Mouse (Mus musculus): ENCODE results near the gene Zfp786. TPM values are rescaled to one million over a fixed set of nuclear protein-coding genes. Genes with fewer than 3 reads are reported as not detected.

Zfp786 gene
- total and polyA plus RNA-seq, 3 experiments: 1.3 to 2.0 TPM; not detected in 1

GRCm38 (mm10) chr6:47835482-47835983 lies 4.9 kb upstream of the Zfp786 start, which contains the start of gene Zfp398:
Gene Zfp398, plus strand, starts transcription at chr6:47835661.
- TF ChIP-seq MAFK (IDR thresholded peaks at IDR 0.05; ENCODE audit: borderline replicate concordance, low read depth, low read length) (no peak), MXI1 (IDR thresholded peaks at IDR 0.05; ENCODE audit: low read depth, low read length) (peak; percentile 83), CHD1 (IDR thresholded peaks at IDR 0.05; ENCODE audit: low read depth, low read length) (no peak), TCF12 (IDR thresholded peaks at IDR 0.05; ENCODE audit: low read depth, low read length) (peak; percentile 47; the same call in 1 of the 2 replicates), UBTF (IDR thresholded peaks at IDR 0.05; ENCODE audit: borderline replicate concordance, insufficient read depth, low read depth, low read length) (peak; percentile 55; the same call in 1 of the 2 replicates), POLR2AphosphoS2 (IDR thresholded peaks at IDR 0.05; ENCODE audit: low read length) (peak; percentile 68; the same call in 1 of the 2 replicates), MAZ (IDR thresholded peaks at IDR 0.05; ENCODE audit: low read depth, low read length) (peak; percentile 92), USF2 (IDR thresholded peaks at IDR 0.05; ENCODE audit: borderline replicate concordance in 1 of 2, insufficient read depth in 1 of 2, low read depth in 1 of 2, low read length in 2 of 2) (no peak), KAT2A (conservative IDR thresholded peaks at IDR 0.05; ENCODE audit: low read depth, low read length) (no peak; the same call in 1 of the 2 replicates), ZNF384 (IDR thresholded peaks at IDR 0.05; ENCODE audit: low read depth, low read length) (no peak), RAD21 (IDR thresholded peaks at IDR 0.05; ENCODE audit: low read depth, low read length) (peak; percentile 33), ELF1 (IDR thresholded peaks at IDR 0.05; ENCODE audit: low read depth, low read length) (peak; percentile 69), MYC (IDR thresholded peaks at IDR 0.05; ENCODE audit: low read depth, low read length) (no peak), EP300 (IDR thresholded peaks at IDR 0.05; ENCODE audit: low read depth in 1 of 2, low read length in 2 of 2) (0 out of 4 replicates have a peak, but pooled peaks of 1 of the 2 experiments have one; percentile 34), CTCF (IDR thresholded peaks at IDR 0.05 in 2 of 3, conservative IDR thresholded peaks at IDR 0.05 in 1 of 3; ENCODE audit: control insufficient read depth in 1 of 3, insufficient read depth in 1 of 3, low read depth in 2 of 3, low read length in 3 of 3, poor library complexity in 1 of 3, severe bottlenecking in 1 of 3) (peak; percentile 66 to 100 (median 99)), TAL1 (IDR thresholded peaks at IDR 0.05; ENCODE audit: low read length) (no peak), JUND (IDR thresholded peaks at IDR 0.05; ENCODE audit: low read depth, low read length) (no peak), BHLHE40 (IDR thresholded peaks at IDR 0.05; ENCODE audit: borderline replicate concordance, low read depth, low read length) (no peak), USF1 (IDR thresholded peaks at IDR 0.05; ENCODE audit: low read depth, low read length) (peak; percentile 21; the same call in 1 of the 2 replicates), TBP (IDR thresholded peaks at IDR 0.05; ENCODE audit: low read depth, low read length) (no peak), ZKSCAN1 (IDR thresholded peaks at IDR 0.05; ENCODE audit: low read depth, low read length) (no peak), POLR2A (IDR thresholded peaks at IDR 0.05; ENCODE audit: control insufficient read depth in 1 of 2, insufficient read depth in 1 of 2, low read depth in 1 of 2, low read length in 2 of 2, poor library complexity in 1 of 2) (peak; percentile 77 to 82; a peak in 3 of 4 replicates), ZC3H11A (IDR thresholded peaks at IDR 0.05; ENCODE audit: low read depth, low read length) (peak; percentile 33), GATA1 (IDR thresholded peaks at IDR 0.05; ENCODE audit: low read depth, low read length) (no peak), ETS1 (IDR thresholded peaks at IDR 0.05; ENCODE audit: low read depth, low read length) (peak; percentile 82), MEF2A (IDR thresholded peaks at IDR 0.05; ENCODE audit: extremely low read depth, insufficient replicate concordance, low read depth, low read length, poor library complexity, severe bottlenecking) (no peak), SIN3A (IDR thresholded peaks at IDR 0.05; ENCODE audit: low read length) (peak; percentile 92), GABPA (IDR thresholded peaks at IDR 0.05; ENCODE audit: low read depth, low read length) (peak; percentile 79; the same call in 1 of the 2 replicates), POLR2AphosphoS5 (IDR thresholded peaks at IDR 0.05; ENCODE audit: borderline replicate concordance, low read depth, low read length) (no peak), MYB (IDR thresholded peaks at IDR 0.05; ENCODE audit: low read depth, low read length) (no peak), NRF1 (IDR thresholded peaks at IDR 0.05; ENCODE audit: insufficient read depth, low read depth, low read length, poor library complexity, severe bottlenecking) (no peak), NELFE (IDR thresholded peaks at IDR 0.05; ENCODE audit: low read depth, low read length) (peak; percentile 76), ZMIZ1 (IDR thresholded peaks at IDR 0.05; ENCODE audit: low read depth, low read length) (0 out of 2 replicates have a peak, but pooled peaks have one; percentile 51), SMC3 (IDR thresholded peaks at IDR 0.05; ENCODE audit: low read depth, low read length) (peak; percentile 70), HCFC1 (IDR thresholded peaks at IDR 0.05; ENCODE audit: low read depth, low read length) (peak; percentile 84), E2F4 (IDR thresholded peaks at IDR 0.05; ENCODE audit: borderline replicate concordance, low read depth, low read length) (no peak)
- H3K27me3 ChIP-seq (ENCODE audit: control insufficient read depth in 1 of 2, insufficient read depth in 2 of 2, low read length in 2 of 2): no peaks in the 10 kb centered on the region
- H3K27ac ChIP-seq (ENCODE audit: control insufficient read depth, low read depth, low read length): peak within 1 kb of the TSS; percentile 54

More at GRCm38 (mm10) chr6:47835482-47835983, 4.9 kb upstream of the Zfp786 start, which contains the start of gene Zfp398:
- peaks cover 12 to 16% of the 10 kb centered on the region in 2 experiments for H3K4me1 ChIP-seq (ENCODE audit: control insufficient read depth in 1 of 2, insufficient read depth in 2 of 2, low read length in 2 of 2)
- H3K9ac ChIP-seq (ENCODE audit: control insufficient read depth, low read depth, low read length, poor library complexity, severe bottlenecking): peak within 1 kb of the TSS; percentile 82
- peak within 1 kb of the TSS; percentile 72 to 91 for H3K4me3 ChIP-seq (ENCODE audit: control insufficient read depth in 1 of 2, insufficient read depth in 1 of 2, low read depth in 2 of 2, low read length in 2 of 2)
- H3K9me3 ChIP-seq (replicated peaks; ENCODE audit: insufficient read depth, low read length): no peaks in the 10 kb centered on the region
- DNase-seq (ENCODE audit: low read depth, low spot score): peak; percentile 96
- H3K36me3 ChIP-seq (ENCODE audit: control insufficient read depth in 1 of 2, insufficient read depth in 2 of 2, low read length in 2 of 2): peaks cover 0 to 26% of the 10 kb centered on the region in 2 experiments; a peak in 2 of 4 replicates
- peaks cover 17% of the 10 kb centered on the region for H3K79me2 ChIP-seq (ENCODE audit: control insufficient read depth, insufficient read depth, low read length, poor library complexity)

Measured in MEL (cell line).